Mouse (Mus musculus) neural tube, embryonic 13.5 days (tissue): Measurements from ENCODE around the gene Acbd6. TPM values are rescaled to one million over a fixed set of nuclear protein-coding genes. Genes with fewer than 3 reads are reported as not detected.

Source experiments
- ATAC-seq: fragments of 200-750 bp; cut with Nextera tagmentation; 2 replicates; pipeline ENCODE4 v1.8.0; 2017; ENCODE audit warnings: low read depth, mild to moderate bottlenecking, moderate TSS enrichment, moderate library complexity
- H3K27ac ChIP-seq: fragments of 300-500 bp; sonication (generic); replicated peaks from 2 replicates; pipeline ENCODE4 v1.5.1; 2015; ENCODE audit warnings: moderate library complexity, mild to moderate bottlenecking, inconsistent platforms
- H3K27me3 ChIP-seq: fragments of 300-500 bp; sonication (generic); 2 replicates; pipeline ENCODE4 v1.6.1; 2015; ENCODE audit warnings: mild to moderate bottlenecking, inconsistent platforms
- H3K36me3 ChIP-seq: fragments of 300-500 bp; sonication (generic); 2 replicates; pipeline ENCODE4 v1.6.1; 2015; ENCODE audit warnings: mild to moderate bottlenecking, inconsistent platforms
- H3K4me1 ChIP-seq: fragments of 300-500 bp; sonication (generic); replicated peaks from 2 replicates; pipeline ENCODE4 v1.6.1; 2015; ENCODE audit warnings: inconsistent platforms
- H3K4me2 ChIP-seq: fragments of 300-500 bp; sonication (generic); 2 replicates; pipeline ENCODE4 v1.6.1; 2015; ENCODE audit warnings: inconsistent platforms, mild to moderate bottlenecking, moderate library complexity
- H3K4me3 ChIP-seq: fragments of 300-500 bp; sonication (generic); 2 replicates; pipeline ENCODE4 v1.5.1; 2015; ENCODE audit warnings: mild to moderate bottlenecking, inconsistent platforms
- H3K9ac ChIP-seq: fragments of 300-500 bp; sonication (generic); 2 replicates; pipeline ENCODE4 v1.6.1; 2015; ENCODE audit warnings: moderate library complexity, mild to moderate bottlenecking, inconsistent platforms
- H3K9me3 ChIP-seq: fragments of 300-500 bp; sonication (generic); 2 replicates; pipeline ENCODE4 v1.6.1; 2016; ENCODE audit warnings: inconsistent platforms
- WGBS: fragments of 180-500 bp; shearing (Covaris S2); methylation state at CpG from one replicate; pipeline ENCODE4 v1.1.7; 2015; 5-methylcytosine and 5-hydroxymethylcytosine counted together
- polyA plus RNA-seq: library from polyadenylated mRNA; unstranded; fragments of >200 nt; fragmentation: Nextera tagmentation; extraction: Ambion mirVana; gene quantifications from 2 replicates; pipeline ENCODE4 v1.2.1, GENCODE M21; 2015

Gene Acbd6
- polyA plus RNA-seq, 1 experiment from 2014 or later: 90.6 TPM

DNA sequence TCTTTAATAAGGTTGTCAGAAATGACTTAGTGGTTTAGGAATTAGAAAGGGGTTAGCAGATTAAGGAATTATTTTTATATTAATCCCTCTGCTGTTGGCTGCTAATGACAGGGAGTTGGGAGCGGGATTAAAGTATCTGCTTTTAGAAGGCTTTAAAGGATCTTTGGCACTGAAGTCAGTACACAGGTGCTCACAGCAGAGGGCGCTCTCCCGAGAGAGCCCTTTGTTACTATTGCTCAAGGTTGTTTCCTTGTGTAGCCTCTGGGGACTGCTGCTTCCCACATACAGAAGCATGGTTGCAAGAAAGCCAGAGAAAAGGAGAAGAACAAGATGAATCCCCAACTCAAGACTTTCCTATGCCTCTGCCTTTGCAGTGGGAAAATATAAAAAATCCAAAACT lies 6.8 kb downstream of the Acbd6 start:
- Histone ChIP-seq H3K4me3 (no peak overlapping the region), H3K27me3 (no peaks in the 10 kb centered on the region), H3K4me1 (peaks cover 18% of the 10 kb centered on the region), H3K36me3 (peaks cover 32% of the 10 kb centered on the region), H3K4me2 (no peak overlapping the region), H3K27ac (no peak overlapping the region), H3K9ac (no peak overlapping the region), H3K9me3 (no peaks in the 10 kb centered on the region)
- ATAC-seq: no peak
- 19% methylated on average over 3 of the region's 3 CpGs for WGBS

DNA sequence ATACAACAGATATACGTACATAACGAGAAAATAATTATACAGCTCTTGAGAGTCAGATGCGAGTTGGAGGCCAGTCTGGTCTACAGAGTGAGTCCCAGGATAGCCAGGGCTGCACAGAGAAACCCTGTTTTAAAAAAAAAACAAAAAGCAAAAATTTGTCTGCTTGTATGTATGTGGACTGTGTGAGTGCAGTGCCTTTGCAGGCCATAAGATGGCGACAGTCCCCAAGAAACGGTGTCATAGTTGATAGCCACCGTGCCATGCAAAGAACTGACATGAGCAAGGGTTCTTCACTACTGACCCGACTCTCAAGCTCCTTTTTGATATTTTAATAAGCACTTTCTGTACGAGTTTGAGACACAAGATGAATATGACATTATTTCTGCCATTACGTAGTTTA lies 10.2 kb downstream of the Acbd6 start:
- Histone ChIP-seq H3K9me3 (no peaks in the 10 kb centered on the region), H3K4me3 (no peak overlapping the region), H3K4me2 (no peak overlapping the region), H3K36me3 (peaks cover 44% of the 10 kb centered on the region), H3K4me1 (no peaks in the 10 kb centered on the region), H3K9ac (no peak overlapping the region), H3K27me3 (no peaks in the 10 kb centered on the region), H3K27ac (no peak overlapping the region)
- ATAC-seq: no peak
- WGBS: 95% methylated on average over 9 of the region's 9 CpGs

DNA sequence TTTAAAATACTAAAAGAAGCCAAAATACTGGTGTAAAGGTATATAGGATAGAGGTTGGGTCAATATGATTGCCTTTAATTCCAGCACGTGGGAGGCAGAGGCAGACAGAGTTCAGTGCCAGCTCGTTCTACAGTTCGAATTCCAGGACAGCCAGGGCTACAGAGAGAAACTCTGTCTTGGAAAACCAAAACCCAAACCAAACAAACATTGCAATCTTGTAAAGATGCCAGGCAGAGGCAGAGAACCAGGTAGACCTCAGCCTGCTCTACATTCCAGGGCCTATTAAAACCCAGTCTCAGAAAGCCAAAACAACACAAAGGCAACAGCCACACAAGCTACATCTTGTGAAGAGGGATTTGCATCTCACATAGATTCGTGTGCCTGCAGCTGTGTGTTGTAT lies 11.4 kb downstream of the Acbd6 start:
- no peak overlapping the region for H3K9ac ChIP-seq
- H3K27me3 ChIP-seq: no peaks in the 10 kb centered on the region
- ATAC-seq: no peak
- no peak overlapping the region for H3K4me2 ChIP-seq
- peaks cover 44% of the 10 kb centered on the region for H3K36me3 ChIP-seq
- 93% methylated on average over 4 of the region's 4 CpGs for WGBS
- H3K4me3 ChIP-seq: no peak overlapping the region
- H3K9me3 ChIP-seq: no peaks in the 10 kb centered on the region
- no peaks in the 10 kb centered on the region for H3K4me1 ChIP-seq
- H3K27ac ChIP-seq: no peak overlapping the region

DNA sequence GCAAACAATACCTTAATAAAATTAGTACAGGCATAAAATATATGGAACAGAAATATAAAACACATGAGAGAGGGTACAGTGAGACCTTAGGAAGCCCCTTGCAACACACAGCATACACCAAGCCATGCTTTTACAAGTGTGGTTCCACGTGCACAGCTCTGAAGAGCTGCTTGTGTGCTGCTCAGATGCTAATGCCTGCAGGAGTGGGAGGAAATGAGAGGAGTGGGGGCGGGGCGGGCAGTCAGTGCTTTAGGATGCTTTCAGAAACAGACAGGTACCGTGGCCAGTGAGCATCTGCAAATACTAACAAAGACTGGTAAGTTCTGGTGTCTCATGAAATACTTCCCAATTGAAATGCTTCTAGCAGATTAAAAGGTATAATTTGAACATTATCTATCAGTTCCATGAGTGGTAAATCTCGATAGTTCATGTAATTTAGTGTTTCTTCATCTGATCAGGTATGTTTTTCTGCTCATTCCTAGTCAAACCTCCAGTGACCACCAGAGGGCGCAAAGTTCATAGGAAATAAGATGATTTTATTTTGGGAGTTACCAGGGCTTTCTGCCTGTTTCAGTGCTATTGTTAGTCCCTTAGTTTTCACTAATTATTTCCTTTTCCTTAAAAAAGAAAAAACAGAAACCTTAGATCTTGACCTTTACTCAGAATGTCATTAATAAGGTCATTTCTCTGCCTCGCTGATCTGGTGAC lies 17.2 kb downstream of the Acbd6 start:
- Histone ChIP-seq H3K9ac (no peak overlapping the region), H3K4me3 (no peak overlapping the region), H3K4me2 (no peak overlapping the region), H3K9me3 (no peaks in the 10 kb centered on the region), H3K27me3 (no peaks in the 10 kb centered on the region), H3K27ac (no peak overlapping the region), H3K36me3 (peaks cover 12% of the 10 kb centered on the region), H3K4me1 (no peaks in the 10 kb centered on the region)
- 31% methylated on average over 7 of the region's 7 CpGs for WGBS
- ATAC-seq: 0 out of 2 replicates have a peak, but pooled peaks have one; percentile 32

DNA sequence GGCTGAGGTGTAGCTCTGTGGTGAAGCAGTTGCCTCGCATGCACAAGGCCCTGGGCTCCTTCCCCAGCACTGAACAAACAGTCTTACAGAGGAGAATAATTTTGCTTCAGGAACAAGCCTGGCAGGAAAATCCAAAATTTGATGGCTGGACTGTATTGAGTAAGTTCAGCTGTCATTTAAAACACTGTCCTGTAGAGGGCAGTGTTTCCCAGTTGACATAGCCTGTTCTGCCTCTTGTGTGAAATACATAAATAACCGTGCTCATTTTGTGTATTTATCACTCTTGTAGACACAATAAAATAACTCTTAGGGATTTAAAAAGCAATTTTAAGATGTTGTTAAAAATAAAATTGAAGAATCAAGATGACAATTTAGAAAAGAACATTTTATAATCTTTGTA lies 18.5 kb downstream of the Acbd6 start:
- Histone ChIP-seq H3K4me1 (no peaks in the 10 kb centered on the region), H3K27ac (no peak overlapping the region), H3K4me2 (no peak overlapping the region), H3K9ac (no peak overlapping the region), H3K36me3 (peaks cover 12% of the 10 kb centered on the region), H3K9me3 (no peaks in the 10 kb centered on the region), H3K4me3 (no peak overlapping the region), H3K27me3 (no peaks in the 10 kb centered on the region)
- 34% methylated on average over 2 of the region's 2 CpGs for WGBS
- no peak for ATAC-seq

DNA sequence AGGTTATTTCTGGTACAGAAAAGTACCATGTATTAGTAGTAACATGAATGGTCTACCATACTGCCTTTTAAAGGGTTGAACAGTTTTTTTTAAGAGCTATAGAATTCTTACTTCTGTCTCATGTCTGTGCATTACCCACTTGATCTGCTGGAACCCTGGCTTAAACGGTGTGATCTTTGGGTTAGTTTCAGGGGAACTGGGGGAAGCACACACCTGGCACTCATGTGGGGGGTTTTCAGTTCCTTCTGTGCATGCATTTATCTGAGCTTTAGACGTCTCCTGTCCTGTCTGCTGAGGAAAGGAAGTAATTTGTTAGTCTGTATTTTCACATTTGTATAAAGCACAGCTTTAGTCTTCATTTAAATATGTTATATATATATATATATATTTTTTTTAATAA lies 19.4 kb downstream of the Acbd6 start:
- Histone ChIP-seq H3K9ac (no peak overlapping the region), H3K36me3 (peaks cover 7% of the 10 kb centered on the region), H3K4me1 (no peaks in the 10 kb centered on the region), H3K9me3 (no peaks in the 10 kb centered on the region), H3K27me3 (no peaks in the 10 kb centered on the region), H3K4me3 (no peak overlapping the region), H3K4me2 (no peak overlapping the region), H3K27ac (no peak overlapping the region)
- WGBS: 74% methylated on average over 2 of the region's 2 CpGs
- no peak for ATAC-seq

DNA sequence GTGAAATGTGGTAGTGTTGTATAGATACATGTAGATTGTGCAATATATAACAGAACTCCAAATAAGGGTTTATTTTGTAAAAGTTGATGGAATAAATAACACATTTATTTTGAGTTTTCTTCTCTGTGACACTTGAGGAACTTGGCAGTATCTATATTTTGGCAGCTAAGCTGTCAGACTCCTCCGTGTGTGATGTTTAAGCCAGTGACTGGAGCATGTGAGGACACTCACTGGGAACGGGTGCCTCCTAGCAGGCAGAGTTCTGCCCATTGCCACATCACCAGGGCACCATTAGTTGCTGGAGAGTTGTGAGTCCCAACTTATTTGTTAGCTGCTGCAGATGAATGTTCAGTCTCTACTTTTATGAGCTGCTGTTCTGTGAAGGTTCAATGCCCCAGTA lies 30.0 kb downstream of the Acbd6 start:
- WGBS: 88% methylated on average over 2 of the region's 2 CpGs
- H3K9ac ChIP-seq: no peak overlapping the region
- no peak for ATAC-seq
- H3K9me3 ChIP-seq: no peaks in the 10 kb centered on the region
- H3K4me2 ChIP-seq: no peak overlapping the region
- no peak overlapping the region for H3K4me3 ChIP-seq
- no peaks in the 10 kb centered on the region for H3K36me3 ChIP-seq
- H3K27ac ChIP-seq: no peak overlapping the region
- peaks cover 4% of the 10 kb centered on the region; the same call in 1 of the 2 replicates for H3K27me3 ChIP-seq
- H3K4me1 ChIP-seq: no peaks in the 10 kb centered on the region

DNA sequence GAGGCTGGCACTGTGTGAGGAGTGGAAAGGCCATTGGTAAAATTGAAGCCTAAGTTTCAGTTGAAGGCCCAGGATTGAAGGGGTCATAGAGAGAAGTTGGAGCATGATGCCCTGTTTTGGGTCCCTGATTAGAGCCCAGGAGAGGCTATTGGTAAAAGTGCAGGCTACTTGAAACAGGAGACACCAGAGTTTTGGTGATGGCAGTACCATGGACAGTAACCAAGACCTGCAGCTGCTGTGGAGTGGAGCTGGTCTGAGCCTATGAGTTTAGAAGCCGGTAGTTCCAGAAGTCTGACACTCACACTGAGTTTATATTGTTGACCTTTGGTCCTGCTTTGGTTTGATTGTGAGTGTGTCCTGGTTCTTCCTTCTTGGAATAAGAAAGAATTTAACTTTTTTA lies 36.2 kb downstream of the Acbd6 start:
- no peak for ATAC-seq
- no peaks in the 10 kb centered on the region; the same call in 1 of the 2 replicates for H3K27me3 ChIP-seq
- H3K4me1 ChIP-seq: no peaks in the 10 kb centered on the region
- H3K9me3 ChIP-seq: no peaks in the 10 kb centered on the region
- H3K36me3 ChIP-seq: no peaks in the 10 kb centered on the region
- no peak overlapping the region for H3K9ac ChIP-seq
- no peak overlapping the region for H3K4me3 ChIP-seq
- no peak overlapping the region for H3K27ac ChIP-seq
- WGBS: 70% methylated on average over 1 of the region's 1 CpGs
- H3K4me2 ChIP-seq: no peak overlapping the region

DNA sequence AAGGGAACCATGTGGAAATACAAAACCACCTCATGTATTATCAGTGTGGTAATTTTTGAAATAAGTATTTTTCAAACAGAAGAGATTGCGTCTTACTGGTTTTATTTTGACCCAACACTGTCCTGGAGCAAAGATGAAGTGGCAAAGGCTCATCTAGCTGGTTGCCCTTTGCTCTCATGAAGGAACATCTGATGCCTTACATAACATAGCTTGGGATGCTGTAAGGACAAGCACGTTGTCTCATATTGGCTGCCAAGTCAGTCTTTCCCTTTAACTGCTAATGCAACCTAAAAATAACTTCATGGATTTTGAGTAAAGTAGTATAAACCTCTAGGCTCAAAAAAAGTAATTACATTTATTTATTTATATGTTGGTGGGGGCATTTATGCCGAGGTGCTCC lies 38.7 kb downstream of the Acbd6 start:
- no peak for ATAC-seq
- H3K4me2 ChIP-seq: no peak overlapping the region
- H3K9ac ChIP-seq: no peak overlapping the region
- no peak overlapping the region for H3K27ac ChIP-seq
- no peaks in the 10 kb centered on the region; the same call in 1 of the 2 replicates for H3K27me3 ChIP-seq
- H3K4me1 ChIP-seq: no peaks in the 10 kb centered on the region
- 91% methylated on average over 3 of the region's 3 CpGs for WGBS
- H3K9me3 ChIP-seq: no peaks in the 10 kb centered on the region
- H3K36me3 ChIP-seq: no peaks in the 10 kb centered on the region
- no peak overlapping the region for H3K4me3 ChIP-seq

DNA sequence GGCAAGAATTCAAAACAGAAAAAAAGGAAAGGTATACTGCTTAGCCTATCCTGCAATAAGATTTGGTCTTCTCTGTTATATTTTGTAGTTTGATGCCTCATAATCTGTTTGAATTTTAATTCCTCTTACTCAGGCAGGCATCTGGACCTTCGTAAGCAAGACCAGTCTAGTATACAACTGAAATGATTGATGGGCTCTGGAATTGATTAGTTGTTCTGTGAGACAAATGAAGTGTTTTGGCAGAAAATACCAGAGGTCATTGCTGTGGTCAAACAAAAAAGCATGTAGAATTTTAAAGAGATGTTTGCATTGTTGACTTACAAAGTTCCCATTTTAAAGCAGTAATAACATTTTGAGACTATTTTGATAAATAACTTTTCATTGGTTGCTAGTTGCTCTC lies 46.8 kb downstream of the Acbd6 start:
- ATAC-seq: no peak
- 14% methylated on average over 1 of the region's 1 CpGs for WGBS
- H3K4me2 ChIP-seq: no peak overlapping the region
- no peak overlapping the region for H3K27ac ChIP-seq
- no peaks in the 10 kb centered on the region for H3K9me3 ChIP-seq
- H3K4me1 ChIP-seq: peaks cover 23% of the 10 kb centered on the region
- H3K36me3 ChIP-seq: no peaks in the 10 kb centered on the region
- H3K27me3 ChIP-seq: no peaks in the 10 kb centered on the region
- H3K9ac ChIP-seq: no peak overlapping the region
- H3K4me3 ChIP-seq: no peak overlapping the region

DNA sequence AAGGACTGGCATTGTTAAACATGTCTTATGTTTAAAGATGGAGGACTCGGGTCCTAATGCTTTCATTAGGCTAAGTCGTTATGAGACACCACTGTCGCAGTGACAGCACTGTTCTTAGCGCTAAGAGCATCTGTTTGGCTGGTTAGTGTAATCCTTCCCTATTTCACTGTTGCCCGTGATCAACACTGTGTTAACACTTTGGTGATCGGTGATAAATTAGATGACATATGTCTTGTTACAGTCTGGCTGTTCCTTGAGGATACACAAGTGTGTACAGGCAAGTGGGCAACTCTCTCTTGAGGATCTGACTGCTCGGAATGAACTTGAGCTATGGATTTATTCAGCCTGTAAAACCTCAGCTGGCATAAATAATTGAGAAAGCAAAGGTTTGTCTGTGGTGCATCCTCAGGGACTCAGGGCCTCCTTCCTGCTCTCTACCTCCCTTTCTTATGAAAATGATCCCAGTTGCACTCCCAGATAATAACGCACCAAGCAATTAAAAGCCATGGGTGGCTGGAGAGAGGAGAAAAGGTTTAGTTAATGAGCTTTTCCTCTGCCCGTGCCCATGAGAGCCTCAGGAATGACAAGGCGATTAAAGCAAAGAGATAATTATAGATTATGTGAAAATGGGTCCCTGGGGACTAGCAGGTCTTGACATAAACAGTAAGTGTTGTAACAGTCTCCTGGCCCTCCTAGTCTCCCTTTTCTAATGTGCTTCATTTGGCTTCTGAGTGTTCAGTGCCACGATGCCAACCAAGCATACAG lies 47.7 kb downstream of the Acbd6 start:
- no peak overlapping the region for H3K9ac ChIP-seq
- no peaks in the 10 kb centered on the region for H3K27me3 ChIP-seq
- peaks cover 23% of the 10 kb centered on the region for H3K4me1 ChIP-seq
- peak overlapping the region; percentile 59 for H3K27ac ChIP-seq
- no peak overlapping the region for H3K4me3 ChIP-seq
- H3K36me3 ChIP-seq: no peaks in the 10 kb centered on the region
- WGBS: 30% methylated on average over 11 of the region's 11 CpGs
- H3K9me3 ChIP-seq: no peaks in the 10 kb centered on the region
- ATAC-seq: peak; percentile 91
- peak overlapping the region; percentile 24 for H3K4me2 ChIP-seq

DNA sequence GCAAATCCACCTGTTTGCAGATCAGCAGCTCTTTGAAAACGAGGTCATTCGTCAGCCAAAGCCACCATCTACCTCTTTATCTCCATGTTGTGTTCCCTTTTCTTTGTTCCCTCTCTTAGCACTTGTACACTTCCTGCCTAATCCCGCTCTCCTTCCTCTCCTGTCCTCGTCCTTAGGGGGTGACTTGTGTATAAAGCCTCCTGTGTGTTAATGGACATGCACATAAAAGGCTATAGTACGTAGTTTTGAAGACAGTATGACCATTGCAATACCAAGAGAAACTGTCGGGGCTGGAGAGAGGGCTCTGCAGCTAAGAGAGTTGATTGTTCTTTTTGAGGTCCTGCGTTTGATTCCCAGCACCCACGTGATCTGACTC lies 48.2 kb downstream of the Acbd6 start:
- WGBS: 63% methylated on average over 8 of the region's 8 CpGs
- ATAC-seq: peak; percentile 33
- Histone ChIP-seq H3K9me3 (no peaks in the 10 kb centered on the region), H3K4me2 (no peak overlapping the region), H3K9ac (no peak overlapping the region), H3K4me3 (no peak overlapping the region), H3K36me3 (no peaks in the 10 kb centered on the region), H3K27ac (0 out of 2 replicates have a peak overlapping the region, but pooled peaks have one; percentile 59), H3K4me1 (peaks cover 23% of the 10 kb centered on the region), H3K27me3 (no peaks in the 10 kb centered on the region)
